Mouse (Mus musculus) hindbrain, postnatal 0 days (tissue): ENCODE results near the gene Rarg. TPM values are rescaled to one million over a fixed set of nuclear protein-coding genes. Genes with fewer than 3 reads are reported as not detected.

Experiments used
- ATAC-seq: fragments of 200-750 bp; cut with Nextera tagmentation; 2 replicates; pipeline ENCODE4 v1.8.0; 2017; ENCODE audit warnings: mild to moderate bottlenecking, moderate TSS enrichment, moderate library complexity
- DNase-seq: peaks from one replicate; pipeline ENCODE4 v3.0.0-alpha.2; 2015; ENCODE audit warnings: low spot score
- H3K27ac ChIP-seq: fragments of 300-500 bp; sonication (generic); 2 replicates; pipeline ENCODE4 v1.5.1; 2014; ENCODE audit warnings: mild to moderate bottlenecking
- H3K27me3 ChIP-seq: fragments of 300-500 bp; sonication (generic); 2 replicates; pipeline ENCODE4 v1.6.1; 2014; ENCODE audit warnings: low read length, mixed read lengths; ENCODE audit not compliant: insufficient read depth
- H3K36me3 ChIP-seq: fragments of 300-500 bp; sonication (generic); 2 replicates; pipeline ENCODE4 v1.6.1; 2014; ENCODE audit warnings: low read length, mixed read lengths; ENCODE audit not compliant: insufficient read depth
- H3K4me1 ChIP-seq: fragments of 300-500 bp; sonication (generic); 2 replicates; pipeline ENCODE4 v1.6.1; 2014; ENCODE audit warnings: antibody characterized with exemption, low read length, mixed read lengths; ENCODE audit not compliant: insufficient read depth
- H3K4me2 ChIP-seq: fragments of 300-500 bp; sonication (generic); 2 replicates; pipeline ENCODE4 v1.6.1; 2014; ENCODE audit warnings: low read depth, mild to moderate bottlenecking, low read length, moderate library complexity, mixed read lengths
- H3K4me3 ChIP-seq: fragments of 300-500 bp; sonication (generic); 2 replicates; pipeline ENCODE4 v1.5.1; 2014; ENCODE audit warnings: low read length
- H3K9ac ChIP-seq: fragments of 300-500 bp; sonication (generic); replicated peaks from 2 replicates; pipeline ENCODE4 v1.6.1; 2014; ENCODE audit warnings: mild to moderate bottlenecking, low read length, moderate library complexity, mixed read lengths
- H3K9me3 ChIP-seq: fragments of 300-500 bp; sonication (generic); 2 replicates; pipeline ENCODE4 v1.6.1; 2016; ENCODE audit warnings: low read length, mixed read lengths
- CTCF ChIP-seq: IDR thresholded peaks from 2 replicates; pipeline ENCODE4 v1.5.1; 2016; ENCODE audit warnings: antibody characterized with exemption, control low read depth, low read depth
- WGBS: fragments of 180-500 bp; shearing (Covaris S2); extraction: QIAGEN DNeasy Blood & Tissue Kit; methylation state at CpG from one replicate; pipeline ENCODE4 v1.1.7; 2014; 5-methylcytosine and 5-hydroxymethylcytosine counted together
- polyA plus RNA-seq: library from polyadenylated mRNA; unstranded; fragments of >200 nt; fragmentation: Nextera tagmentation; extraction: Ambion mirVana; gene quantifications from 2 replicates; pipeline ENCODE4 v1.2.1, GENCODE M21; 2015
- total RNA-seq: library from RNA; depleted of rRNA; stranded (reverse); fragments of >200 nt; gene quantifications from 2 replicates; pipeline ENCODE4 v1.2.3, GENCODE M21; 2014

The Rarg gene
- total and polyA plus RNA-seq, 2 experiments from 2014 or later: 4.4 to 8.8 TPM

DNA sequence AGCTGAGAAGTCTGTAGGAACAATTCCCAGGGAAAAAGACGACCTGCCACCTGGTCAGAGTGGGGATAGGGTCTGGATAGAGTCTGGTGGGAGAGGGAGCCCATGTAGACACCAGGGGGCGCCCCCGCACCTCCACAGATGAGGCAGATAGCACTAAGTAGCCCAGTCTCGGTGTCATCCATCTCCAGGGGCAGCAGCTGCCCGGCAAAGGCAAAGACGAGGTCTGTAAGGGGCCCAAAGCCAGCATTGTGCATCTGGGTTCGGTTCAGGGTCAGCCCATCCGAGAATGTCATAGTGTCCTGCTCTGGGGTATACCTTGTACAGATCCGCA is 18.1 kb downstream of the Rarg start:
- Histone ChIP-seq H3K27me3 (peaks cover 4% of the 10 kb centered on the region; the same call in 1 of the 2 replicates), H3K27ac (no peak overlapping the region), H3K4me1 (peaks cover 3% of the 10 kb centered on the region; the same call in 1 of the 2 replicates), H3K36me3 (peaks cover 2% of the 10 kb centered on the region; the same call in 1 of the 2 replicates), H3K4me2 (no peak overlapping the region), H3K9me3 (no peaks in the 10 kb centered on the region), H3K9ac (no peak overlapping the region), H3K4me3 (no peak overlapping the region)
- TF ChIP-seq CTCF: peak; percentile 90
- DNase-seq (peak; percentile 83), ATAC-seq (peak; percentile 83)
- WGBS: 8% methylated on average over 9 of the region's 9 CpGs

DNA sequence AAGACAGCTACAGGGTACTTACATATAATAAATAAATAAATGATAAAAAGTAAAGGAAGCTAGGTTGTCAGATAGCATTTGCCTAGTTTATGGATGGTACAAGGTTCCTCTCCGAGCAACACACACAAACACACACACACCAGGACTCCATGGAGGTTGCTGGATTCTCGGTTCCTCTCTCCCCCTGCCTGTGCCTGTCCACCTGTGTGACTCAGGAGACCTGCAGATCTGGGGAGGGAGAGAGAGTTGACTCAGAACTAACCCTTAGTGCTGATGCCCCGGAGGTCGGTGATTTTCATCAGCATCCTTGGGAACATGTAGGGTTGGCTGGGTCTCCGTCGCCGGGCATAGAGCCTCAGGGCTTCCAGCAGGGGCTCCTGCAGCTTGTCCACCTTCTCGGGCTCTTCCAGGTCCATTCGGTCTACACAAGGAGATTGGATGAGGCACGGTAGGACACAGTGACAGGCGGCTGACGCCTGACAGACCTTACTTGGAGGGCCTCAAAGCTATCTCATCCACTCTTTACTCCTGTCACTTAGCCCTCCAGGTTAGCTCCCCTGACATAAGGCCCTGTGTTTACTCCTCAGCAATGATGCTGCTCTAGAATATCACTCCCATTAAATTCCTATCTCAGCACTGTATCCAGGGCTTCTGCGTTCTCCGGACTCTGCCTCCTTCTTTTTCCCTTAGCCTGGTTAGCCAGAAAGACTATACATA is 18.6 kb downstream of the Rarg start:
- H3K4me2 ChIP-seq: no peak overlapping the region
- 86% methylated on average over 14 of the region's 14 CpGs for WGBS
- H3K27ac ChIP-seq: no peak overlapping the region
- no peak for TF ChIP-seq CTCF
- peaks cover 2% of the 10 kb centered on the region; the same call in 1 of the 2 replicates for H3K36me3 ChIP-seq
- no peak overlapping the region for H3K9ac ChIP-seq
- no peak overlapping the region for H3K4me3 ChIP-seq
- no peak for DNase-seq
- no peak for ATAC-seq
- peaks cover 3% of the 10 kb centered on the region; the same call in 1 of the 2 replicates for H3K4me1 ChIP-seq
- peaks cover 4% of the 10 kb centered on the region; the same call in 1 of the 2 replicates for H3K27me3 ChIP-seq
- H3K9me3 ChIP-seq: no peaks in the 10 kb centered on the region

DNA sequence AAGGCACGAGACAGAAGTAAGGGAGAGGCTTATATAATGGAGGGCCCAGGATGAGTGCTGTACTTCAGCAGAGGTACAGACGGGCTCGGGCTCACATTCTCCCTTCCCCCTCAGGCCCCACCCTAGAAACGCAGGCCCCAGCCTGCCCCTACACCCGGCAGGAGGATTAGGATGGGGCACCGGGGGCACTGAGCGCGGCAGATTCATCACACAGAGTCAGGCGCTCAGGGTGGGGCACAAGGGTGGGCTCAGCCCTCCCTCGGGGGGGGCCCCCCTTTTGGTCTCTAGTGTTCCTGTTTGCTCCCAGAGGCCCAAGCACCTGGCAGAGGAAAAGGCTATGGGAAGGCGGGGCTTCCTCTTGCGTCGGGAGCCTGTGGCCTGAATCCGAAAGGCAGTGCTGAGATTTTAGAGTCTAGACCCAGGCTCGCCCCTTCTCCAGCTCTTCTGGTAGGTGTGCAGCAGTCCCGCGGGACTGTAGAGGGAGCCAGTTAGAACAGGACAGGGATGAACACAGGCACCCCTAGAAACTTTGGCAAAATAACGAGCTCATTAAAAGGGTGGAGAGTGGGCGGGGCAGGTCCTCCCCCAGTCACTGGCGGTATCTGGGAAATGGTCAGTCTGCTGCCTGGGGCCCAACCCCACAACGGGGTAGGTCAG is 21.8 kb downstream of the Rarg start:
- Histone ChIP-seq H3K4me2 (no peak overlapping the region), H3K9me3 (no peaks in the 10 kb centered on the region), H3K27me3 (no peaks in the 10 kb centered on the region), H3K9ac (no peak overlapping the region), H3K4me3 (no peak overlapping the region), H3K36me3 (peaks cover 2% of the 10 kb centered on the region; the same call in 1 of the 2 replicates), H3K4me1 (no peaks in the 10 kb centered on the region), H3K27ac (no peak overlapping the region)
- TF ChIP-seq CTCF: no peak
- 32% methylated on average over 21 of the region's 21 CpGs for WGBS
- ATAC-seq (no peak), DNase-seq (no peak)

DNA sequence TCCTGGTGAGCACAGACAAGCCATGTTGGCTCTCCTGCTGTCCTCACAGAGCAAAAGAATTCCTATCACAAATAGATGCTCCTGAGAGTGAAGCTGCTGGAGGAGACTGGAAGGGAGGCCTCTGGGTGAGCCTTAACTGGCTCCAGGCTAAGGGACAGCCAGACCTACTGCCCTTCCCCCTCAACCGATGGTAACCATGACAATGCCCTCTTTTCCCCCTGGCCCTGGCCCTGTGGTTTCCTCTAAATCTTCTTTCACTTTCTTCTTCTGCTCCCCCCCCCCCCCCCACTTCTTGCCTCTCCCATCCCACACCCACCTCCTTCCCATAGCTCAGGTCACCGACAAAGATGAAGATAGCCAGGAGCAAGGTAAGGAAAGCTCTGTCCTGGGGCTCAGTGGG is 23.4 kb downstream of the Rarg start:
- DNase-seq: no peak
- no peak for ATAC-seq
- no peaks in the 10 kb centered on the region for H3K9me3 ChIP-seq
- no peaks in the 10 kb centered on the region for H3K4me1 ChIP-seq
- peaks cover 2% of the 10 kb centered on the region; the same call in 1 of the 2 replicates for H3K36me3 ChIP-seq
- H3K4me2 ChIP-seq: no peak overlapping the region
- H3K4me3 ChIP-seq: no peak overlapping the region
- no peak overlapping the region for H3K27ac ChIP-seq
- WGBS: 24% methylated on average over 2 of the region's 2 CpGs
- H3K9ac ChIP-seq: no peak overlapping the region
- no peaks in the 10 kb centered on the region for H3K27me3 ChIP-seq
- TF ChIP-seq CTCF: no peak

DNA sequence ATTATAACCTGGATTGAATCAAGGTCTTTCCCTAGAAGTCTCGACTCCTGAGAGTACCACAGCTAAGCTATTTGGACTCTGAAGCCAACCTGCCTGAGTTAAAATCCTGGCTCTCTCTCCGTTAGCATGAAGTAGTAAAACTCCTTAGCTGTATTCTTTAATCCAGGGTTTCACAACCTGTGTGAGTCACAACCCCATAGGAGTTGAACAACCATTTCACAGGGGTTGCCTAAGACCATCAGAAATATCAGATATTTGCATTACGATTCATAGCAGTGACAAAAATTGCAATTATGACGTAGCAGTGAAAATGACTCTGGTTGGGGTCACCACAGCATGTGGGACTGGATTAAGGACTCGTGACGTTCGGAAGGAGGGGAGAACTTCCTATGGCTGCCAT is 24.6 kb downstream of the Rarg start:
- DNase-seq: no peak
- Histone ChIP-seq H3K9me3 (no peaks in the 10 kb centered on the region), H3K4me1 (no peaks in the 10 kb centered on the region), H3K36me3 (no peaks in the 10 kb centered on the region), H3K4me2 (no peak overlapping the region), H3K27ac (no peak overlapping the region), H3K27me3 (no peaks in the 10 kb centered on the region), H3K9ac (no peak overlapping the region), H3K4me3 (no peak overlapping the region)
- TF ChIP-seq CTCF: no peak
- ATAC-seq: no peak
- WGBS: 87% methylated on average over 7 of the region's 7 CpGs

DNA sequence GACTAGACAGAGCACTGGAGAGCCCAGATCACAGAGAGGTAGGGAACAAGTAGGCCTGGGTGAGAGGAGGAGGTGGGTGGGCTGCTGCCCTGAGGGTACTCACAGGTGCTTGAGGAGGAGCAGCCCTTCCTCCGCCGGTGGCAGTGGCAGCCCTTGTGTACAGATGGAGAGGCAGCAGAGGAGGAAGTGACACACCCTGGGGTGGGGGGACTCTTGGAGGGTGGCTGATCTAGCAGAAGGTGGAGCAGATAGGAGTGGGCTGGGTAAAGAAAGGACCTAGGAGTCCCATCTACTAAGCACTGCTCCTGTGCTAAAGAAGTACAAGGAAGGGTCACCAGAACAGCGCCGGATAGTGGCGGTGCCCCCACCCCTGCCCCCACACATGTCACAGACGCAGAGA is 25.6 kb downstream of the Rarg start, which contains the start of gene Itgb7:
TSS of gene Itgb7 (minus strand) at position 197 of the 400 bp plus-strand sequence.
- no peaks in the 10 kb centered on the region for H3K27me3 ChIP-seq
- no peak for TF ChIP-seq CTCF
- H3K36me3 ChIP-seq: no peaks in the 10 kb centered on the region
- DNase-seq: no peak
- H3K4me3 ChIP-seq: no peak within 1 kb of the TSS
- no peak within 1 kb of the TSS for H3K4me2 ChIP-seq
- no peak within 1 kb of the TSS for H3K27ac ChIP-seq
- H3K4me1 ChIP-seq: no peaks in the 10 kb centered on the region
- 64% methylated on average over 6 of the region's 6 CpGs for whole genome bisulfite sequencing
- no peaks in the 10 kb centered on the region for H3K9me3 ChIP-seq
- H3K9ac ChIP-seq: no peak within 1 kb of the TSS
- ATAC-seq: no peak
